Mouse (Mus musculus) gastrocnemius, postnatal 10 days (tissue): ENCODE results near the gene Elp5. TPM values are rescaled to one million over a fixed set of nuclear protein-coding genes. Genes with fewer than 3 reads are reported as not detected.
"Not testable (repeated sequence)": the region's sequence is repeated elsewhere in the genome, so short reads cannot be mapped to it uniquely, and the experiment has no call there.

Source experiments
- DNase-seq: peaks from one replicate; pipeline ENCODE4 v3.0.0; 2021; ENCODE audit warnings: mixed read lengths
- microRNA-seq, 2 experiments: library from miRNA; unstranded; fragments of <30 nt; microRNA quantifications; one replicate each; pipeline ENCODE4 v1.2.0; 2021
- total RNA-seq, 2 experiments: library from RNA; stranded (reverse); gene quantifications; 2 replicates each; pipeline ENCODE4 v1.2.3; 2021

Gene Elp5
- total RNA-seq, 2 experiments from 2014 or later: 46.9 to 53.2 TPM

- DNase-seq: peak; percentile 99
Measured at GRCm38 (mm10) chr11:69934169-69934568, 48.1 kb downstream of the Elp5 start.

DNA sequence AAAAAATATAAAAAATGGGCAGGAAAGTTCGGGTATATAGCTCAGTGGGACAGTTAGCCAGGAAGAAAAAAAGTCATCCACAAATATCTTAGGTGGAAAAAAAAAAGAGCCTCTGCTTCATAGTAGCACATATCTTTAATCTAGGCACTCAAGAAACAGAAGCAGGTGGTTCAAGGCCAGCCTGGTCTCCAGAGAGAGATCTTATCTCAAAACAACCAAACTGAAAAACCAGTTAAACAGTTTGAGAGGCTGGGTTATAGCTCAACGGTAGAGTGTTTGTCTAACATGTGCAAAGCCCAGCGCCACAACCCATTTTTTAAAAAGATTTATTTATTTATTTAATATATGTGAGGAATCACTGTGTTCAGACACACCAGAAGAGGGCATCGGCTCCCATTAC lies 49.3 kb downstream of the Elp5 start:
- DNase-seq: no peak

DNA sequence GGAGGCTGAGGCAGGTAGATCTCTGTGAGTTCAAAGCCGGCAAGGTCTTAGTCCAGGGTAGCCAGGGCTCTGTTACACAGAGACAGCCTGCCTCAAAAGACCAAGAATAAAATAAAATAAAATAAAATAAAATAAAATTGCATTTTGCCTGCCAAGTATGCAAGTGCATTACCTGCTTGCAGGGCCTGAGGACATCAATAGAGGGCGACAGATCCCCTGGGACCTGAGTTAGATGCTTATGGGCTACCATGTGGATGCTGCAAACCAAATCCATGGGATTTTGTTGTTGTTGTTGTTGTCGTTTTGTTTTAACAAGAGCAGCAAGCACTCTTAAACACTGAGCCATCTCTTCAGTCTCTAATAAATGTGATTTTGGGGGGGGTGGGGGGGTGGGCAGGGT lies 50.1 kb downstream of the Elp5 start:
- DNase-seq: no peak

DNA sequence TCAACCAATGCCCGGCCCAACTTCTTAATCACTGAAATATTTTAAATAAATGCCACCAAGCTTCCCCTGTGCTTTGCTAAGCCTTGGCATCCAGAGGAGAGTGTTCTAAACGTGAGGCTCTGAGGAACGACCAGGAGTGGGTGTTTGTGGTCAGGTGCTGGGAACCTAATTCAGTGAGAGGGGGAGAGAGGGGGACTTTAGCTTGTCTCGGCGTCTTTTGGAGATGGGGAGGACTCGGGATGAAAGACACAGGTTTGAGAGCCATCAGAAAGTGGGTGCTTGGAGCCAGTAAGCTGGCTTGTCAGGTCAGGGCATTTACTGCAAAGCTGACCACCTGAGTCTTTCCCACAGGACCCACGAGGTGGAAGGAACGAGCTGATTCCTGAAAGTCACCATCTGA lies 50.5 kb downstream of the Elp5 start:
- DNase-seq: no peak

DNA sequence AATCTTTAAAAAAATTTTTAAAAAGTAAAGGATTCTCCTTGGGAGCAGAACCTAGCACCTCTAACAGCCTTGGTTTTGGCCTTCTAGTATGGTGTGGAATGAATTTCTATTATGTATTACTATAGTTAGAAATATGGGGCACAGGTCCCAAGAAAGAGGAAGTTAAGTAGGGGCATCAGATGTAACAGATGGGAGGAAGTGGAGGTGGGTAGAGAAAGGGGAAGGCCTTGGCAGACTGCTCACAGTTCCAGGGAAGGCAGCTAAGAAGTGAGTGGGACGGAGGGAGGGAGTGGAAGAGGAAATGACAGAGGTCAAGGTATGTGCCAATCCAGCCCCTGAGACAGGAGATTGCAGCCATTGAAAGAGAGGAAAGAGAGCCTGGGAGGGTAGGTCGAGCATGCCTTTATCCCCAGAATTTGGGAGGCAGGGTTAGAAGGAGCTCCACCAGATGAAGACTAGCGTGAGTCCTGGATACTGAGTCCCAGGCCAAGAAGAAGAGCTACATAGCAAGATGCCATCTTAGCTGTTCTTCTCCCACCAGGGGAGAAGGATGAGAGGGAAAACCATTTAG lies 51.3 kb downstream of the Elp5 start:
- no peak for DNase-seq

- not testable (repeated sequence) for DNase-seq
Measured at GRCm38 (mm10) chr11:69930176-69930575, 52.1 kb downstream of the Elp5 start.

GRCm38 (mm10) chr11:69929712-69930111 lies 52.6 kb downstream of the Elp5 start:
- DNase-seq: no peak

- DNase-seq: no peak
Measured at GRCm38 (mm10) chr11:69927501-69927900, 54.8 kb downstream of the Elp5 start.

DNA sequence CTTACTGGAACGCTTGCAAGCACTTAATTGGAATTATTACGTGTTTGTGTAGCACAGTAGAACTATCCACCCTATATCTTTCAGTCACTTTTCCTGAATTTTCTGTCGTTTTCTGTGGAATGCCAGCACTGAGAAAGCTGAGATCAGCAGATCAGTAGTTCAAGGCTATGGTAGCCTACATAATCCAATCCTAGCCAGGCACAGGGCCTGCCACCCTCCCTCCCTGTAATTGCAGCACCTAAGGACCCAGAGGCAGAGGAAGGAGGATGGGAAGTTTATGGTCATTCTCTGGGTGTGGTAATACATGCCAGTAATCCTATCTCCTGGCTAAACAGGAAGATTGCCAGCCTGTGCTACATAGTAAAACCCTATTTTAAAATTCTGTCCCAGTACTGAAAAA lies 59.5 kb downstream of the Elp5 start:
- DNase-seq: no peak

DNA sequence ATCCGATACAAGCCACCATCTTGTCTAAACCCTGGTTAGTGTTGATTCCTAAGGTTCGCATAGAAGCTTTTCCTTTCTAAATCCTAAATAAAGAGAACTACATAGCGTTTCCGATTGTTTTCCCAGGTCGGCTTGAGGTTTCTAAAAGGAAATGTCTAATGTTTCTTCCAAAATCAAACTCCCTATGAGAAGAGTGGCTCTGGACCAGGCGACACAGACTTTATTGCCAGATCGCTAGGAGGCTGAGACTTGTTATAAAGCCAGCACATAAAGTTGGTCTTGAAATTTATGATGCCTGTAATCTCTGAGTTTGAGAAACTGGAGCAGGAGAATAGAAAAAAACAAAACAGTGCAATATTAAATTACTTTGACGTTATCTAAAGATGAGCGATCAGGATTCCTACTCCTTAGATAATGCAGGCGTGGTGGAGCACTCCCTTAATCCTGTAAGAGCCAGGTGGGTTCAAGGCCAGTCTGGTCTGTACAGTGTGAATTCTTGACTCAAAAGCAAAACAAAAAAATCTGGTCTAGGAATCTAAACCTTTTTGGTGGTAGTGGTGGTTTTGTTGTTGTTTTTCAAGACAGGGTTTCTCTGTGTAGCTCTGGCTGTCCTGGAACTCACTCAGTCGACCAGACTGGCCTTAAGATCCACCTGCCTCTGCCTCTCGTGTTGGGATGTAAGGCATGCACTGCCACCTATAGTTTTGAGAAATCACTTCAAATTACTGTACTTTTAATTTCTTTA lies 60.1 kb downstream of the Elp5 start:
- no peak for DNase-seq

GRCm38 (mm10) chr11:69921114-69922011 lies 61.0 kb downstream of the Elp5 start, which contains the start of gene Eif5a:
Gene Eif5a, minus strand, starts transcription at chr11:69921958.
- peak; percentile 100 for DNase-seq

- DNase-seq: peak; percentile 71
Measured at GRCm38 (mm10) chr11:69920266-69921031, 61.9 kb downstream of the Elp5 start.

- peak; percentile 76 for DNase-seq
Measured at GRCm38 (mm10) chr11:69919661-69920265, 62.6 kb downstream of the Elp5 start.

DNA sequence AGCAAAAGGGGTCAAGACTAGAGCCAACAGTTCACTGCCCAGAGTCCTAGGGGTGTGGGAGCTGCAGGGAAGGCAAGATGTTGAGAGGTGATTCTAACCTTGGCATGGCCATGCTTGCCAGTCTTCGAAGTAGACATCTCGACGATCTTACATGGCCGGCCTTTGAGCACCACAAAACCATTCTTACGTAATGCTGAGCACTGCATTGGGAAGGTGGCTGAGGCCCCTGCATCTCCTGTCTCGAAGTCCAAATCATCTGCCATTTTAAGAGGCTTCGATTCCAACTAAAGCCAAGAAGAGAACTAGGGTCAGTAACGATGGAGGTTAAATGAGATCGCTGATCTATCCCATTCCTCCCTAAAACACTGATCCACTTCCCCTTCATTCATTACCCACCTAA lies 63.3 kb downstream of the Elp5 start:
- no peak for DNase-seq

Small RNAs within 50 kb of the gene (microRNA-seq; reads per million reads assigned to microRNA genes)
- 0 reads per million in 2 experiments for gene Gm44349
- gene Mir324: 1,138 to 1,533 reads per million in 2 experiments

Other genes starting within 250 kb of the Elp5 start
- gene Polr2a, start 223.9 kb downstream of the Elp5 start, total RNA-seq: 10 to 100 TPM; 45.9 to 49.4 TPM
- not detected for gene Slc35g3, start 220.5 kb downstream of the Elp5 start, total RNA-seq
- 10 to 100 TPM; 21.0 to 29.3 TPM for gene Zbtb4, start 216.6 kb downstream of the Elp5 start, total RNA-seq
- gene Chrnb1, start 186.6 kb downstream of the Elp5 start, total RNA-seq: 100 to 1,000 TPM; 105 to 124 TPM
- gene Fgf11, start 180.7 kb downstream of the Elp5 start, total RNA-seq: 10 to 100 TPM; 10.5 to 12.2 TPM
- gene Tmem102, start 176.9 kb downstream of the Elp5 start, total RNA-seq: not detected
- not detected for gene Gm39566, start 167.2 kb downstream of the Elp5 start, total RNA-seq
- not detected for gene Spem2, start 164.1 kb downstream of the Elp5 start, total RNA-seq
- gene Spem1, start 160.3 kb downstream of the Elp5 start, total RNA-seq: not detected
- gene Nlgn2, start 144.7 kb downstream of the Elp5 start, total RNA-seq: 10 to 100 TPM; 10.3 to 15.9 TPM
- 100 to 1,000 TPM; 121 to 122 TPM for gene Tmem256, start 144.0 kb downstream of the Elp5 start, total RNA-seq
- gene Plscr3, start 136.1 kb downstream of the Elp5 start, total RNA-seq: 10 to 100 TPM; 25.4 to 27.9 TPM
- under 1 TPM; 0.11 to 0.31 TPM for gene Tnk1, start 123.8 kb downstream of the Elp5 start, total RNA-seq
- gene Tmem95, start 104.5 kb downstream of the Elp5 start, total RNA-seq: not detected
- gene Kctd11, start 101.1 kb downstream of the Elp5 start, total RNA-seq: 1 to 10 TPM; 2.3 to 3.7 TPM
- gene Acap1, start 87.0 kb downstream of the Elp5 start, total RNA-seq: 1 to 10 TPM in 1 of 2 experiments, under 1 TPM in 1; 0.42 to 1.0 TPM
- 1 to 10 TPM; 1.8 to 2.4 TPM for gene 2810408A11Rik, start 81.5 kb downstream of the Elp5 start, total RNA-seq
- 10 to 100 TPM; 31.2 to 31.8 TPM for gene Neurl4, start 81.4 kb downstream of the Elp5 start, total RNA-seq
- 10 to 100 TPM; 29.0 to 31.3 TPM for gene Gps2, start 68.6 kb downstream of the Elp5 start, total RNA-seq
- gene Eif5a, start 60.6 kb downstream of the Elp5 start, total RNA-seq: 100 to 1,000 TPM; 600 to 663 TPM
- 1 to 10 TPM; 2.7 to 4.1 TPM for gene Ybx2, start 46.7 kb downstream of the Elp5 start, total RNA-seq
- 100 to 1,000 TPM; 128 to 165 TPM for gene Slc2a4, start 34.3 kb downstream of the Elp5 start, total RNA-seq
- gene Cldn7, start 17.7 kb downstream of the Elp5 start, total RNA-seq: under 1 TPM in 1 of 2 experiments, not detected in 1; 0.38 TPM
- gene Ctdnep1, start 1.4 kb downstream of the Elp5 start, total RNA-seq: 100 to 1,000 TPM; 237 to 249 TPM
- gene Gabarap, start 8.6 kb upstream of the Elp5 start, total RNA-seq: 100 to 1,000 TPM; 195 to 228 TPM
- 10 to 100 TPM; 22.2 to 28.9 TPM for gene Phf23, start 13.3 kb upstream of the Elp5 start, total RNA-seq
- 10 to 100 TPM in 1 of 2 experiments, 1 to 10 TPM in 1; 8.2 to 14.7 TPM for gene Dvl2, start 18.1 kb upstream of the Elp5 start, total RNA-seq
- 100 to 1,000 TPM; 217 to 254 TPM for gene Acadvl, start 32.9 kb upstream of the Elp5 start, total RNA-seq
- 10 to 100 TPM; 16.5 to 28.7 TPM for gene Dlg4, start 34.4 kb upstream of the Elp5 start, total RNA-seq
- under 1 TPM in 1 of 2 experiments, not detected in 1; 0.29 TPM for gene Asgr1, start 71.6 kb upstream of the Elp5 start, total RNA-seq
- gene Asgr2, start 110.1 kb upstream of the Elp5 start, total RNA-seq: under 1 TPM in 1 of 2 experiments, not detected in 1; 0.32 TPM
- 1 to 10 TPM; 3.2 to 4.0 TPM for gene Mgl2, start 147.8 kb upstream of the Elp5 start, total RNA-seq
- 1 to 10 TPM; 5.1 to 5.8 TPM for gene Clec10a, start 173.7 kb upstream of the Elp5 start, total RNA-seq
- gene Slc16a11, start 230.2 kb upstream of the Elp5 start, total RNA-seq: under 1 TPM in 1 of 2 experiments, not detected in 1; 0.63 TPM
- gene Slc16a13, start 238.5 kb upstream of the Elp5 start, total RNA-seq: 1 to 10 TPM; 1.1 to 3.7 TPM
- 10 to 100 TPM; 12.6 to 21.5 TPM for gene Bcl6b, start 247.3 kb upstream of the Elp5 start, total RNA-seq